Mouse (Mus musculus): Measurements from ENCODE around the gene Ptp4a2.
"Not testable (repeated sequence)": the region's sequence is repeated elsewhere in the genome, so short reads cannot be mapped to it uniquely, and the experiment has no call there.

The Ptp4a2 gene

GRCm38 (mm10) chr4:129810798-129811604 lies at the start of gene Ptp4a2:
TSS of gene Ptp4a2 (plus strand) at chr4:129811219.
- DNase-seq (ENCODE audit: inconsistent ontology term) = peak; percentile 86

- DNase-seq (ENCODE audit: inconsistent ontology term) = no peak
These were observed 49.4 kb upstream of the Ptp4a2 start for GRCm38 (mm10) chr4:129761606-129762005.

GRCm38 (mm10) chr4:129762496-129762895 lies 48.5 kb upstream of the Ptp4a2 start:
- DNase-seq (ENCODE audit: inconsistent ontology term) = not testable (repeated sequence)

GRCm38 (mm10) chr4:129765351-129765750 lies 45.7 kb upstream of the Ptp4a2 start:
- no peak for DNase-seq (ENCODE audit: inconsistent ontology term)

GRCm38 (mm10) chr4:129767782-129768181 lies 43.2 kb upstream of the Ptp4a2 start:
- DNase-seq (ENCODE audit: inconsistent ontology term) = no peak

- not testable (repeated sequence) for DNase-seq (ENCODE audit: inconsistent ontology term)
These were observed 42.3 kb upstream of the Ptp4a2 start for GRCm38 (mm10) chr4:129768742-129769141.

GRCm38 (mm10) chr4:129770600-129770999 lies 40.4 kb upstream of the Ptp4a2 start:
- no peak for DNase-seq (ENCODE audit: inconsistent ontology term)

- no peak for DNase-seq (ENCODE audit: inconsistent ontology term)
These were observed 39.7 kb upstream of the Ptp4a2 start for GRCm38 (mm10) chr4:129771314-129771671.

- peak; percentile 73 for DNase-seq (ENCODE audit: inconsistent ontology term)
These were observed 39.1 kb upstream of the Ptp4a2 start for GRCm38 (mm10) chr4:129771672-129772521.

GRCm38 (mm10) chr4:129781881-129782675 lies 28.9 kb upstream of the Ptp4a2 start:
- peak; percentile 79 for DNase-seq (ENCODE audit: inconsistent ontology term)

- DNase-seq (ENCODE audit: inconsistent ontology term) = no peak
These were observed 28.1 kb upstream of the Ptp4a2 start for GRCm38 (mm10) chr4:129782857-129783331.

GRCm38 (mm10) chr4:129783506-129783905 lies 27.5 kb upstream of the Ptp4a2 start:
- no peak for DNase-seq (ENCODE audit: inconsistent ontology term)

GRCm38 (mm10) chr4:129785178-129785577 lies 25.8 kb upstream of the Ptp4a2 start:
- DNase-seq (ENCODE audit: inconsistent ontology term) = peak; percentile 78

- no peak for DNase-seq (ENCODE audit: inconsistent ontology term)
These were observed 22.3 kb upstream of the Ptp4a2 start for GRCm38 (mm10) chr4:129788693-129789092.

GRCm38 (mm10) chr4:129789635-129790034 lies 21.4 kb upstream of the Ptp4a2 start:
- no peak for DNase-seq (ENCODE audit: inconsistent ontology term)

- no peak for DNase-seq (ENCODE audit: inconsistent ontology term)
These were observed 20.5 kb upstream of the Ptp4a2 start for GRCm38 (mm10) chr4:129790475-129790874.

GRCm38 (mm10) chr4:129791399-129791798 lies 19.6 kb upstream of the Ptp4a2 start:
- no peak for DNase-seq (ENCODE audit: inconsistent ontology term)

GRCm38 (mm10) chr4:129792666-129793202 lies 18.3 kb upstream of the Ptp4a2 start:
- no peak for DNase-seq (ENCODE audit: inconsistent ontology term)

- DNase-seq (ENCODE audit: inconsistent ontology term) = no peak
These were observed 17.2 kb upstream of the Ptp4a2 start for GRCm38 (mm10) chr4:129793713-129794329.

- no peak for DNase-seq (ENCODE audit: inconsistent ontology term)
These were observed 15.7 kb upstream of the Ptp4a2 start for GRCm38 (mm10) chr4:129795151-129795860.

Measured in Muller cell, postnatal 12 days (primary cell).